24 mouse cellular contexts compared by ENCODE assay signal in the genomic region with DNA sequence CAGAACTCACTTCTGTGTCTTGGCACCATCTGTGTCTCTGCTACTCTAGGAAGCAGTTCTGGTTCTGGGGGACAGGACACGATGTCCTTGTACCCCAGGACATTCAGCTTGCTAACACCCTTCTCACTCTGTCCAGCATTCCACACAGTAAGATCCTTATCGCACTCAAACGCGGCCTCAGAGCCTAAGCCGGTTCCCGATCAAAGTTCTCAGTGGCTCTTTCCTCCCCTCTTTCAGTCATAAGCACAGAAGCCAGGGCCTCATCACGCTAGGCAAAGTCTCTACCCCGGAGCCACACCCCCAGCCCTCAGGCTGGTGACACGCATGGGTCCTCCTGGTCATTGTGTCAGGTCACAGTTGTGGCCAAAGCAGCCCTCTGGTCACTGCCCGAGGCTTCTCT. TPM values are rescaled to one million over a fixed set of nuclear protein-coding genes. Genes with fewer than 3 reads are reported as not detected.
DNase-seq lines count a peak whose midpoint lies in the region; ATAC-seq and TF ChIP-seq lines count a peak whose summit lies in the region.
"Had no signal": no experiment of that assay in that cellular context is flagged by ENCODE, and none has a peak within 500 bp of the region (broad histone marks: within the 10 kb centered on the region; RNA-seq: fewer than 3 reads in every experiment).

No protein-coding gene starts in this region.

- whole genome bisulfite sequencing in liver, adult 2 months: 27% methylated on average over 10 of the region's 10 CpGs
- 80% methylated on average over 10 of the region's 10 CpGs for WGBS in liver, embryonic 11.5 days
- WGBS in neural tube, embryonic 13.5 days: 87% methylated on average over 10 of the region's 10 CpGs
- WGBS in intestine, embryonic 15.5 days: 79% methylated on average over 10 of the region's 10 CpGs

- TF ChIP-seq CTCF in liver, adult 2 months (IDR thresholded peaks at IDR 0.05; ENCODE audit: low read depth, low read length): no peak

- H3K27me3 ChIP-seq in liver, adult 2 months (ENCODE audit: control insufficient read depth, insufficient read depth, low read length): no peaks in the 10 kb centered on the region
- no peaks in the 10 kb centered on the region; the same call in 1 of the 2 replicates for H3K27me3 ChIP-seq in liver, embryonic 11.5 days (replicated peaks; ENCODE audit: control insufficient read depth, insufficient read depth, low read length)
- H3K27me3 ChIP-seq in neural tube, embryonic 13.5 days: no peaks in the 10 kb centered on the region
- H3K27me3 ChIP-seq in intestine, embryonic 15.5 days (replicated peaks): no peaks in the 10 kb centered on the region
- H3K27me3 ChIP-seq: forebrain, embryonic 13.5 days; heart, embryonic 13.5 days; hindbrain, embryonic 12.5 days; hindbrain, embryonic 15.5 days had no signal

- H3K9ac ChIP-seq in liver, adult 2 months (ENCODE audit: low read depth, low read length): peak overlapping the region; percentile 14; the same call in 1 of the 2 replicates
- no peak overlapping the region for H3K9ac ChIP-seq in liver, embryonic 11.5 days (ENCODE audit: low read depth, low read length)
- H3K9ac ChIP-seq in neural tube, embryonic 13.5 days: no peak overlapping the region
- H3K9ac ChIP-seq in intestine, embryonic 15.5 days: no peak overlapping the region
- H3K9ac ChIP-seq: forebrain, embryonic 13.5 days; heart, embryonic 13.5 days; hindbrain, embryonic 12.5 days; hindbrain, embryonic 15.5 days had no signal

- peak; percentile 97 for DNase-seq in liver, adult 2 months (ENCODE audit: extremely low read depth, low read depth, low spot score)
- no peak for DNase-seq in liver, embryonic 11.5 days (ENCODE audit: low spot score)
- DNase-seq in neural tube, embryonic 10.5 days (ENCODE audit: extremely low spot score, low spot score): no peak
- DNase-seq in gastrocnemius, postnatal 10 days: no peak
- no peak for DNase-seq in ovary, postnatal 36 days (ENCODE audit: low spot score)
- DNase-seq: adrenal gland, adult 8-10 months; adrenal gland, postnatal 25 days; cerebellum, adult 18-20 months; cerebellum, adult 9-10 months; cerebellum, postnatal 14 days; gastrocnemius, adult 2 months; gastrocnemius, postnatal 25 days; heart, adult 18-20 months; heart, postnatal 14 days had no signal

- peak overlapping the region; percentile 92 for H3K27ac ChIP-seq in liver, adult 2 months (replicated peaks; ENCODE audit: insufficient read depth, low read depth, low read length)
- H3K27ac ChIP-seq in liver, embryonic 11.5 days (ENCODE audit: low read depth, low read length): no peak overlapping the region
- H3K27ac ChIP-seq in neural tube, embryonic 13.5 days (replicated peaks): peak overlapping the region; percentile 89; the same call in 1 of the 2 replicates
- H3K27ac ChIP-seq in intestine, embryonic 15.5 days: no peak overlapping the region
- H3K27ac ChIP-seq: forebrain, embryonic 10.5 days; forebrain, embryonic 13.5 days; gastrocnemius, adult 2 months; heart, embryonic 13.5 days; hindbrain, embryonic 12.5 days; hindbrain, embryonic 15.5 days had no signal

- peaks cover 35% of the 10 kb centered on the region for H3K4me1 ChIP-seq in liver, adult 2 months (ENCODE audit: control insufficient read depth, insufficient read depth, low read length)
- peaks cover 22% of the 10 kb centered on the region for H3K4me1 ChIP-seq in liver, embryonic 11.5 days (replicated peaks; ENCODE audit: control insufficient read depth, insufficient read depth, low read length)
- H3K4me1 ChIP-seq in neural tube, embryonic 13.5 days (replicated peaks): peaks cover 45% of the 10 kb centered on the region
- peaks cover 5% of the 10 kb centered on the region; the same call in 1 of the 2 replicates for H3K4me1 ChIP-seq in intestine, embryonic 15.5 days (replicated peaks)

- no peaks in the 10 kb centered on the region for H3K9me3 ChIP-seq in liver, embryonic 11.5 days (ENCODE audit: control insufficient read depth, low read length)
- no peaks in the 10 kb centered on the region for H3K9me3 ChIP-seq in neural tube, embryonic 13.5 days
- H3K9me3 ChIP-seq in intestine, embryonic 15.5 days: no peaks in the 10 kb centered on the region
- H3K9me3 ChIP-seq: forebrain, embryonic 10.5 days; forebrain, embryonic 13.5 days; heart, embryonic 13.5 days; hindbrain, embryonic 12.5 days; hindbrain, embryonic 15.5 days had no signal

- peaks cover 2% of the 10 kb centered on the region; the same call in 1 of the 2 replicates for H3K36me3 ChIP-seq in liver, adult 2 months (ENCODE audit: control insufficient read depth, insufficient read depth, low read length)
- H3K36me3 ChIP-seq in liver, embryonic 11.5 days (ENCODE audit: control insufficient read depth, insufficient read depth, low read length): no peaks in the 10 kb centered on the region
- no peaks in the 10 kb centered on the region for H3K36me3 ChIP-seq in neural tube, embryonic 13.5 days
- no peaks in the 10 kb centered on the region for H3K36me3 ChIP-seq in intestine, embryonic 15.5 days
- H3K36me3 ChIP-seq: forebrain, embryonic 10.5 days; heart, embryonic 13.5 days; hindbrain, embryonic 12.5 days; hindbrain, embryonic 15.5 days had no signal

- no peak overlapping the region for H3K4me3 ChIP-seq in liver, adult 2 months (ENCODE audit: insufficient read depth, low read depth, low read length)
- H3K4me3 ChIP-seq in liver, embryonic 11.5 days (ENCODE audit: low read depth, low read length): no peak overlapping the region
- no peak overlapping the region for H3K4me3 ChIP-seq in neural tube, embryonic 13.5 days
- no peak overlapping the region for H3K4me3 ChIP-seq in intestine, embryonic 15.5 days (replicated peaks)
- H3K4me3 ChIP-seq: forebrain, embryonic 10.5 days; forebrain, embryonic 13.5 days; gastrocnemius, adult 2 months; heart, embryonic 13.5 days; hindbrain, embryonic 12.5 days; hindbrain, embryonic 15.5 days had no signal

- TF ChIP-seq POLR2A in liver, adult 2 months (IDR thresholded peaks at IDR 0.05; ENCODE audit: extremely low read depth, insufficient read depth, low read length): no peak

- no peak for ATAC-seq in liver, embryonic 11.5 days (replicated peaks; ENCODE audit: low FRiP score)
- no peak for ATAC-seq in neural tube, embryonic 13.5 days (ENCODE audit: low read depth)
- ATAC-seq in intestine, embryonic 15.5 days: peak; percentile 53; the same call in 1 of the 2 replicates
- ATAC-seq: activated CD4-positive, CD25-positive, alpha-beta regulatory T cell, adult 4 months; CD4-positive, CD25-positive, alpha-beta regulatory T cell, adult 4 months; forebrain, embryonic 13.5 days; forebrain, embryonic 16.5 days had no signal

- peaks cover 15% of the 10 kb centered on the region for H3K79me2 ChIP-seq in liver, adult 2 months (ENCODE audit: control insufficient read depth, insufficient read depth, low read length)

- no peak overlapping the region for H3K4me2 ChIP-seq in liver, embryonic 11.5 days
- no peak overlapping the region for H3K4me2 ChIP-seq in neural tube, embryonic 13.5 days
- no peak overlapping the region for H3K4me2 ChIP-seq in intestine, embryonic 15.5 days (replicated peaks)
- H3K4me2 ChIP-seq: forebrain, embryonic 13.5 days; heart, embryonic 13.5 days; hindbrain, embryonic 12.5 days; hindbrain, embryonic 15.5 days had no signal

RNA-seq across cellular contexts. Expression of gene Mgll, which starts 20.8 kb away (rescaled TPM):
- 56.2 and 81.3 TPM in 2 replicates for total RNA-seq in liver, adult 2 months (2014; rRNA removed)
- 156 and 158 TPM in 2 replicates for polyA plus RNA-seq in liver, adult 2 months (2012; rRNA removed)
- 17.3 and 22.2 TPM in 2 replicates for polyA plus RNA-seq in liver, embryonic 11.5 days (2014; fragmentation: Nextera tagmentation; extraction: Ambion mirVana)
- polyA plus RNA-seq in neural tube, embryonic 13.5 days (2015; fragmentation: Nextera tagmentation; extraction: Ambion mirVana): 30.9 and 32.0 TPM in 2 replicates
- 71.6 and 75.9 TPM in 2 replicates for polyA plus RNA-seq in intestine, embryonic 15.5 days (2015; fragmentation: Nextera tagmentation; extraction: Ambion mirVana)
- total RNA-seq in gastrocnemius, postnatal 10 days (2021): 10 to 100 TPM; 66.8 to 73.4 TPM

Comparison
In these comparisons a context has a peak if more than half of its experiments do, and no peak if none do; other contexts are left out.
1. H3K27ac ChIP-seq: peak in liver, adult 2 months (single experiment) and neural tube, embryonic 13.5 days (single experiment); none in liver, embryonic 11.5 days (single experiment) and intestine, embryonic 15.5 days (single experiment).